ENCODE assay signal across 31 mouse cellular contexts in the genomic region with DNA sequence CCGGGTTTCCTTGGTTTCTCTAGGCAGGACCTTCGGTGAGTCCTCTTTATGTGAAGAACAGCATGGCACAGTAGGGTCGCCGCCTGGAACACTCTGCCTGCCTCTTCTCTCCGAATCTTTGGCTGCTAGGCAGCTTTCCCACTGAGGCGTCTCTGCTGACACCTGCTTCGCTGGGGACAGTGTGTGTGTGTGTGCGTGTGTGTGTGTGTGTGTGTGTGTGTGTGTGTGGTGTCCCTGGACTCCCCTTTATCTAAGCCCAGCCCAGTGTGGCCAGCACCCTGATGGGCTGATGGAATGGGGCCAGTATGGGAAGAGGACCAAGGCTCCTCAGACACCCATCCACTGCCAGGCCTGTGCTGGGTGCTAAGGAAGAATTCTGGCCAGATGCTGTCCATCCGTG. TPM values are rescaled to one million over a fixed set of nuclear protein-coding genes. Genes with fewer than 3 reads are reported as not detected.
DNase-seq lines count a peak whose midpoint lies in the region; ATAC-seq and TF ChIP-seq lines count a peak whose summit lies in the region.
"Had no signal": no experiment of that assay in that cellular context is flagged by ENCODE, and none has a peak within 500 bp of the region (broad histone marks: within the 10 kb centered on the region; RNA-seq: fewer than 3 reads in every experiment).

No protein-coding gene starts in this region.

- H3K4me2 ChIP-seq in hindbrain, embryonic 11.5 days (replicated peaks; ENCODE audit: low read depth, low read length): no peak overlapping the region
- H3K4me2 ChIP-seq: embryonic facial prominence, embryonic 15.5 days; heart, embryonic 11.5 days; hindbrain, embryonic 15.5 days; kidney, embryonic 15.5 days; limb, embryonic 12.5 days; liver, embryonic 15.5 days; lung, embryonic 14.5 days; midbrain, embryonic 15.5 days; stomach, embryonic 15.5 days had no signal

- no peak overlapping the region for H3K9ac ChIP-seq in hindbrain, embryonic 11.5 days (ENCODE audit: low read depth, low read length)
- H3K9ac ChIP-seq: embryonic facial prominence, embryonic 15.5 days; hindbrain, embryonic 15.5 days; kidney, embryonic 15.5 days; limb, embryonic 12.5 days; liver, embryonic 15.5 days; lung, embryonic 14.5 days; midbrain, embryonic 15.5 days; stomach, embryonic 15.5 days had no signal

- peak; percentile 19 for DNase-seq in cerebellum, adult 9-10 months
- no peak for DNase-seq in cerebellum, adult 8-10 months
- no peak for DNase-seq in layer of hippocampus, adult 2 months (ENCODE audit: low spot score in 2 of 2)
- DNase-seq in layer of hippocampus, postnatal 10 days (ENCODE audit: low spot score in 2 of 2): no peak
- DNase-seq in cerebellum, adult 9-11 months: peak; percentile 21
- peak; percentile 21 to 31 for DNase-seq in cerebellum, postnatal 36 days
- DNase-seq in hindbrain, embryonic 11.5 days (ENCODE audit: low spot score): no peak
- DNase-seq: adrenal gland, postnatal 14 days; gastrocnemius, adult 2 months; gastrocnemius, postnatal 36 days; heart, adult 18-20 months; heart, postnatal 4 days; kidney, adult 11 months; kidney, postnatal 25 days; lung, embryonic 14.5 days; lung, postnatal 14 days; right cerebral cortex, postnatal 25 days had no signal

- peak overlapping the region; percentile 32; the same call in 1 of the 2 replicates for H3K27ac ChIP-seq in layer of hippocampus, adult 2 months
- H3K27ac ChIP-seq in hindbrain, embryonic 11.5 days (ENCODE audit: low read depth, low read length): no peak overlapping the region
- H3K27ac ChIP-seq: embryonic facial prominence, embryonic 10.5 days; embryonic facial prominence, embryonic 15.5 days; gastrocnemius, adult 2 months; hindbrain, embryonic 15.5 days; kidney, embryonic 15.5 days; limb, embryonic 12.5 days; liver, embryonic 15.5 days; midbrain, embryonic 15.5 days; stomach, embryonic 15.5 days had no signal

- TF ChIP-seq CTCF in layer of hippocampus, adult 2 months (conservative IDR thresholded peaks at IDR 0.05): no peak

- no peaks in the 10 kb centered on the region for H3K4me1 ChIP-seq in hindbrain, embryonic 11.5 days (replicated peaks; ENCODE audit: control insufficient read depth, insufficient read depth, low read length)
- H3K4me1 ChIP-seq: kidney, embryonic 15.5 days; liver, embryonic 15.5 days; midbrain, embryonic 15.5 days; stomach, embryonic 15.5 days had no signal

- no peak overlapping the region for H3K4me3 ChIP-seq in layer of hippocampus, adult 2 months
- H3K4me3 ChIP-seq in hindbrain, embryonic 11.5 days (ENCODE audit: low read depth, low read length): no peak overlapping the region
- H3K4me3 ChIP-seq: embryonic facial prominence, embryonic 10.5 days; embryonic facial prominence, embryonic 15.5 days; gastrocnemius, adult 2 months; hindbrain, embryonic 15.5 days; kidney, embryonic 15.5 days; limb, embryonic 12.5 days; liver, embryonic 15.5 days; midbrain, embryonic 15.5 days; stomach, embryonic 15.5 days had no signal

- no peaks in the 10 kb centered on the region for H3K9me3 ChIP-seq in hindbrain, embryonic 11.5 days (ENCODE audit: control insufficient read depth, low read length)
- H3K9me3 ChIP-seq: embryonic facial prominence, embryonic 10.5 days; embryonic facial prominence, embryonic 15.5 days; hindbrain, embryonic 15.5 days; kidney, embryonic 15.5 days; limb, embryonic 12.5 days; liver, embryonic 15.5 days; midbrain, embryonic 15.5 days; stomach, embryonic 15.5 days had no signal

- H3K27me3 ChIP-seq in hindbrain, embryonic 11.5 days (ENCODE audit: control insufficient read depth, insufficient read depth, low read length): no peaks in the 10 kb centered on the region
- H3K27me3 ChIP-seq: embryonic facial prominence, embryonic 15.5 days; midbrain, embryonic 15.5 days; stomach, embryonic 15.5 days had no signal

- WGBS in hindbrain, embryonic 11.5 days: 70% methylated on average over 9 of the region's 9 CpGs

- no peak for ATAC-seq in hindbrain, embryonic 11.5 days (ENCODE audit: low FRiP score)
- ATAC-seq: inflammation-experienced regulatory T-cells, adult 6 months; midbrain, embryonic 15.5 days; Patski had no signal

- H3K36me3 ChIP-seq in hindbrain, embryonic 11.5 days (ENCODE audit: control insufficient read depth, insufficient read depth, low read length): no peaks in the 10 kb centered on the region
- H3K36me3 ChIP-seq: embryonic facial prominence, embryonic 10.5 days; embryonic facial prominence, embryonic 15.5 days; hindbrain, embryonic 15.5 days; kidney, embryonic 15.5 days; limb, embryonic 12.5 days; liver, embryonic 15.5 days; midbrain, embryonic 15.5 days; stomach, embryonic 15.5 days had no signal

RNA-seq across cellular contexts. Expression of a gene that starts 9.8 kb away (rescaled TPM):
- 100 to 1,000 TPM; 164 to 170 TPM for total RNA-seq in layer of hippocampus, adult 2 months (2021)
- 100 to 1,000 TPM; 174 to 177 TPM for total RNA-seq in layer of hippocampus, postnatal 10 days (2021)
- polyA plus RNA-seq in hindbrain, embryonic 11.5 days (2014; fragmentation: Nextera tagmentation; extraction: Ambion mirVana): 4.2 and 4.8 TPM in 2 replicates
- total RNA-seq: adrenal gland, postnatal 14 days; gastrocnemius, adult 2 months; gastrocnemius, postnatal 36 days; heart, adult 18-20 months; heart, postnatal 4 days; liver, adult 2 months; MEL; neutrophil, adult 5-6 weeks had no signal
- polyA plus RNA-seq: inflammation-experienced regulatory T-cells, adult 6 months; Patski had no signal

Comparison
In these comparisons a context has a peak if more than half of its experiments do, and no peak if none do; other contexts are left out.
1. DNase-seq: peak in cerebellum, adult 9-10 months (single experiment), cerebellum, adult 9-11 months (single experiment) and cerebellum, postnatal 36 days (2 of 2); none in cerebellum, adult 8-10 months (single experiment), layer of hippocampus, adult 2 months (0 of 2), layer of hippocampus, postnatal 10 days (0 of 2) and hindbrain, embryonic 11.5 days (single experiment).